Comparison of ENCODE assay signal across 8 mouse cellular contexts in the genomic region with DNA sequence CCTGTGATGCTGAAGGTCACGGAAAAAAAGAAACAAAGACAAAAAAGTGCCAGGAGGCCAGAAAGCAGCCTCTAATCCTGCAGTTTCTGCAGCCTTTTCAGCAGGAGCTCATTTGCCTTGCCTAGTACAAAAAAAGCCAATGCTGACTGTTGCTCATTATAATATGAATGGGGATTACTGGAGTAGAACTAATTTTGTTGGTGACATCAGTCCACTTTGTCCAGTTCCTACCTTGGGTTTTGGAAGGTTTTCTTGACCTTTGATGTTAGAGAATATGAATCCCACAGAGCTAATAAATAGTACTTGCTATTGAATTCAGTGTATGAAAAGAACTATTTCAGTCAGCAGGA. TPM values are rescaled to one million over a fixed set of nuclear protein-coding genes. Genes with fewer than 3 reads are reported as not detected.
DNase-seq lines count a peak whose midpoint lies in the region; ATAC-seq and TF ChIP-seq lines count a peak whose summit lies in the region.

No protein-coding gene starts in this region.

- DNase-seq in lung, adult 2 months: no peak
- DNase-seq in lung, postnatal 14 days: no peak
- DNase-seq in limb, embryonic 10.5 days (ENCODE audit: low spot score): no peak
- no peak for DNase-seq in gastrocnemius, postnatal 10 days
- DNase-seq in spleen, postnatal 14 days (ENCODE audit: low spot score in 2 of 2): no peak
- DNase-seq in kidney, postnatal 14 days: no peak

- H3K36me3 ChIP-seq in embryonic facial prominence, embryonic 13.5 days: no peaks in the 10 kb centered on the region
- H3K36me3 ChIP-seq in limb, embryonic 10.5 days: no peaks in the 10 kb centered on the region

- 0 out of 2 replicates have a peak, but pooled peaks cover 2% of the 10 kb centered on the region for H3K4me1 ChIP-seq in lung, adult 2 months (ENCODE audit: control insufficient read depth, insufficient read depth, low read length)
- peaks cover 9% of the 10 kb centered on the region for H3K4me1 ChIP-seq in embryonic facial prominence, embryonic 13.5 days
- peaks cover 19% of the 10 kb centered on the region for H3K4me1 ChIP-seq in limb, embryonic 10.5 days
- peaks cover 9% of the 10 kb centered on the region; the same call in 1 of the 2 replicates for H3K4me1 ChIP-seq in olfactory bulb, adult 2 months (ENCODE audit: control insufficient read depth, insufficient read depth, low read length)

- TF ChIP-seq POLR2A in lung, adult 2 months (IDR thresholded peaks at IDR 0.05; ENCODE audit: borderline replicate concordance, extremely low read depth, low read depth, low read length): no peak
- no peak for TF ChIP-seq POLR2A in olfactory bulb, adult 2 months (IDR thresholded peaks at IDR 0.05; ENCODE audit: insufficient read depth, low read depth, low read length)

- no peaks in the 10 kb centered on the region for H3K9me3 ChIP-seq in embryonic facial prominence, embryonic 13.5 days
- H3K9me3 ChIP-seq in limb, embryonic 10.5 days (replicated peaks): no peaks in the 10 kb centered on the region

- peak overlapping the region; percentile 83 for H3K9ac ChIP-seq in embryonic facial prominence, embryonic 13.5 days

- H3K4me2 ChIP-seq in embryonic facial prominence, embryonic 13.5 days: peak overlapping the region; percentile 73

- H3K27ac ChIP-seq in embryonic facial prominence, embryonic 13.5 days: peak overlapping the region; percentile 74; the same call in 1 of the 2 replicates
- H3K27ac ChIP-seq in limb, embryonic 10.5 days: peak overlapping the region; percentile 88
- no peak overlapping the region for H3K27ac ChIP-seq in olfactory bulb, adult 2 months (ENCODE audit: insufficient read depth, low read depth, low read length)

- WGBS in lung, adult 2 months: 0% methylated on average over 1 of the region's 1 CpGs
- WGBS in embryonic facial prominence, embryonic 13.5 days: 0% methylated on average over 1 of the region's 1 CpGs
- 0% methylated on average over 1 of the region's 1 CpGs for WGBS in limb, embryonic 10.5 days
- 0% methylated on average over 1 of the region's 1 CpGs for WGBS in olfactory bulb, adult 2 months

- ATAC-seq in embryonic facial prominence, embryonic 13.5 days (ENCODE audit: insufficient number of reproducible peaks, insufficient read depth, low FRiP score, low TSS enrichment, low read depth): no peak

- no peaks in the 10 kb centered on the region for H3K27me3 ChIP-seq in embryonic facial prominence, embryonic 13.5 days
- H3K27me3 ChIP-seq in limb, embryonic 10.5 days (ENCODE audit: low read depth, poor library complexity, severe bottlenecking): no peaks in the 10 kb centered on the region

- TF ChIP-seq CTCF in lung, adult 2 months (IDR thresholded peaks at IDR 0.05; ENCODE audit: insufficient read depth, low read length): no peak
- TF ChIP-seq CTCF in olfactory bulb, adult 2 months (IDR thresholded peaks at IDR 0.05; ENCODE audit: insufficient read depth, low read depth, low read length): no peak

- peak overlapping the region; percentile 71 for H3K4me3 ChIP-seq in lung, adult 2 months (replicated peaks; ENCODE audit: extremely low read depth, low read depth, low read length)
- H3K4me3 ChIP-seq in embryonic facial prominence, embryonic 13.5 days: peak overlapping the region; percentile 78
- peak overlapping the region; percentile 76 for H3K4me3 ChIP-seq in limb, embryonic 10.5 days
- H3K4me3 ChIP-seq in olfactory bulb, adult 2 months (ENCODE audit: insufficient read depth, low read depth, low read length): peak overlapping the region; percentile 64

RNA-seq across cellular contexts. Expression of a gene that starts 0.8 kb away (rescaled TPM):
- polyA plus RNA-seq in lung, adult 2 months (2012; rRNA removed): 3.6 and 4.1 TPM in 2 replicates
- 11.6 and 15.0 TPM in 2 replicates for polyA plus RNA-seq in embryonic facial prominence, embryonic 13.5 days (2015; fragmentation: Nextera tagmentation; extraction: Ambion mirVana)
- 7.1 and 8.7 TPM in 2 replicates for polyA plus RNA-seq in limb, embryonic 10.5 days (2016; fragmentation: Nextera tagmentation; extraction: Ambion mirVana)
- polyA plus RNA-seq in olfactory bulb, adult 2 months (2012; ENCODE audit: insufficient read depth, insufficient read length, low replicate concordance, missing spikeins): not detected in 2 replicates
- 10 to 100 TPM in 1 of 2 experiments, 1 to 10 TPM in 1; 9.9 to 10.1 TPM for total RNA-seq in gastrocnemius, postnatal 10 days (2021)

RNA-seq across cellular contexts. Expression of a gene that starts 0.8 kb away (rescaled TPM):
- polyA plus RNA-seq in lung, adult 2 months (2012; rRNA removed): 0.12 and 0.37 TPM in 2 replicates
- 21.0 and 23.9 TPM in 2 replicates for polyA plus RNA-seq in embryonic facial prominence, embryonic 13.5 days (2015; fragmentation: Nextera tagmentation; extraction: Ambion mirVana)
- polyA plus RNA-seq in limb, embryonic 10.5 days (2016; fragmentation: Nextera tagmentation; extraction: Ambion mirVana): 25.2 and 30.2 TPM in 2 replicates
- polyA plus RNA-seq in olfactory bulb, adult 2 months (2012; ENCODE audit: insufficient read depth, insufficient read length, low replicate concordance, missing spikeins): not detected in 2 replicates
- total RNA-seq in gastrocnemius, postnatal 10 days (2021): 1 to 10 TPM; 2.0 to 3.0 TPM

Comparison
In these comparisons a context has a peak if more than half of its experiments do, and no peak if none do; other contexts are left out.
1. RNA of a gene that starts 0.8 kb away (polyA plus RNA-seq): 25.2 to 30.2 TPM in limb, embryonic 10.5 days, not detected in olfactory bulb, adult 2 months and 21.0 to 23.9 TPM in embryonic facial prominence, embryonic 13.5 days; 0.12 to 0.37 TPM in lung, adult 2 months; every median in the first group is over 10 times any median in the second.
2. Peak in every context shown above with its lines, with median percentiles within 50 percentile points of each other: H3K4me3 ChIP-seq.